Mouse (Mus musculus) cerebellum, adult 2 months (tissue): ENCODE results near the gene Kctd13.

Experiments
- CTCF ChIP-seq: fragments of 200-500 bp; IDR thresholded peaks from 2 replicates; pipeline ENCODE4 v1.5.1; 2011; ENCODE audit warnings: low read depth, mild to moderate bottlenecking, control low read depth, low read length, moderate library complexity, borderline replicate concordance; ENCODE audit not compliant: insufficient read depth
- POLR2A ChIP-seq: fragments of 200-500 bp; IDR thresholded peaks from 2 replicates; pipeline ENCODE4 v1.6.1; 2011; ENCODE audit warnings: low read length, control low read depth, borderline replicate concordance; ENCODE audit not compliant: insufficient read depth

DNA sequence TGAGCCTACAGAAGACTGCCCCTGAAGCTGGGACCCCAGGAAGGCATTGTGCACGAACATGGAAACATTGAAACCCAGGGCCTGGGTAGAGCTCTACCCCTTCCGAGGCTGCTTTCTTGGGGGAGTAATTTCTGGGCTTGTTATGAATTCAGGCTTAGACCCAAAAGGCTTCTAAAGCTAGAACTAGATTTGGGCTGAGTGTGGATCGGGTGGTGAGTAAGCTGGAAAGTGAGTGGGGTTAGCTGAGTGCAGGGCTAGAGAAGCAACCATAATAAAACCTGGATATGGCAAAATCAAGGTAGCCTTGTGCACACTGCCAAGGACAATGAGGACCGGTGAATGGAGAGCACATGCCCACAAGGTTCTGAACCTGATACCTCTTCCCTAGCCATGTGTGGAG, 33.3 kb downstream of the Kctd13 start:
- TF ChIP-seq POLR2A (no peak), CTCF (no peak)
